Mouse (Mus musculus): ENCODE data around the gene Awat1. TPM values are rescaled to one million over a fixed set of nuclear protein-coding genes. Genes with fewer than 3 reads are reported as not detected.

The Awat1 gene
- polyA plus RNA-seq, 1 experiment from 2014 or later = not detected

DNA sequence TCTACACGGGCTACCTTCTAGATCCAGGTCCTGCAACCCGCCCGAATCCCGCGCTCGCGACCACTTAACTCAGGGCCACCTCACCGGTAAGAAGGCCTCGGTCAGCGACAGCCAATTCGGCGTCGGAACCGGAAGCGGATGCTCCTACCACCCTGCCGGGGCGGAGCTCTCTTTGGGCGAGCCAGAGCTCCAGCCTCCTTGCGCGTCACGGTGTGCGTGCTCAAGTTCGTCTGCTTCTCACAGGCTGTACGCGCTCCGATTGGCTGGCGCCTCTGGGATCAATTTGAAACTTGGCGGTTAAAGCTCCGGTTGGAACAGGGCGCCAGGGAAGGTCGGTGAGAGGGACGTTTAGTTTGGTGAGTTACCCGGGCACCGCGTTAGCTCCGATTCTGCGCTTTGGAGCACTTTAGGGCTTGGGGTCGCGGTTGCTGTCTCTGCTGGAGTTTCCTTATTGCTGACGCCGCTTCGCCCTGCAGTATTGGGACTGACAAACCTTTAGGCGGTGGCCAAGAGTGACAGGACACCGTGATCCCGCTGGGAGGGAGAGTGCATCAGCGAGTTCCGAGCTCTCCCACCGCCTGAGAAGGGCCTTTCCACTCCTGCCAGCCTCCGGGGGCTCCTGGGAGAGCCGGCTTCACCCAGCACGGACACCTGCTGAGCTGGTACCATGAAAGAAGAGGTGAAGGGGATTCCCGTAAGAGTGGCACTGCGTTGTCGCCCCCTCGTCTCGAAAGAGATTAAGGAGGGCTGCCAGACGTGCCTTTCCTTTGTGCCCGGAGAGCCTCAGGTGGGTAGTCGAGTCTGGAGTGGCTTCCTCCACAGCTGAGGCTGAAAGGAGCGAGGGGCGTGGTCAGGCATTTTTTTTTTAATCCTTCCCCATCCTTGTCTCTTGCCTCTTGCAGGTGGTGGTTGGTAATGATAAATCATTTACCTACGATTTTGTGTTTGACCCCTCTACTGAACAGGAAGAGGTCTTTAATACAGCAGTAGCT lies 54.0 kb downstream of the Awat1 start, which contains the start of gene Pdzd11:
Gene Pdzd11 (minus strand): TSS at position 767 of the 992 bp plus-strand sequence.
- no peaks in the 10 kb centered on the region for H3K36me3 ChIP-seq
- peak within 1 kb of the TSS; percentile 75 for H3K4me2 ChIP-seq
- H3K27me3 ChIP-seq = no peaks in the 10 kb centered on the region
- WGBS = 18% methylated on average over 62 of the region's 62 CpGs
- peak within 1 kb of the TSS; percentile 57 for H3K9ac ChIP-seq
- H3K4me1 ChIP-seq (replicated peaks) = peaks cover 11% of the 10 kb centered on the region; the same call in 1 of the 2 replicates
- H3K9me3 ChIP-seq = no peaks in the 10 kb centered on the region
- H3K4me3 ChIP-seq = peak within 1 kb of the TSS; percentile 53
- peak within 1 kb of the TSS; percentile 77; the same call in 1 of the 2 replicates for H3K27ac ChIP-seq (replicated peaks)
- ATAC-seq (ENCODE audit: low FRiP score, low read depth) = peak; percentile 100

Other genes with a start within 250 kb of the Awat1 start
- gene Otud6a, start 143.2 kb upstream of the Awat1 start, polyA plus RNA-seq (2015; fragmentation: Nextera tagmentation; extraction: Ambion mirVana) = not detected in 2 replicates
- 0.08 and 0.16 TPM in 2 replicates for gene Awat2, start 129.5 kb upstream of the Awat1 start, polyA plus RNA-seq (2015; fragmentation: Nextera tagmentation; extraction: Ambion mirVana)
- gene Igbp1, start 78.0 kb upstream of the Awat1 start, polyA plus RNA-seq (2015; fragmentation: Nextera tagmentation; extraction: Ambion mirVana) = 22.7 and 26.8 TPM in 2 replicates
- not detected in 2 replicates for gene Dgat2l6, start 47.4 kb upstream of the Awat1 start, polyA plus RNA-seq (2015; fragmentation: Nextera tagmentation; extraction: Ambion mirVana)
- not detected in 2 replicates for gene P2ry4, start 22.6 kb downstream of the Awat1 start, polyA plus RNA-seq (2015; fragmentation: Nextera tagmentation; extraction: Ambion mirVana)
- 0.21 TPM in 1 of 2 replicates, not detected in the other for gene Arr3, start 33.2 kb downstream of the Awat1 start, polyA plus RNA-seq (2015; fragmentation: Nextera tagmentation; extraction: Ambion mirVana)
- gene Kif4, start 53.5 kb downstream of the Awat1 start, polyA plus RNA-seq (2015; fragmentation: Nextera tagmentation; extraction: Ambion mirVana) = 5.6 and 7.1 TPM in 2 replicates
- 97.5 and 101 TPM in 2 replicates for gene Pdzd11, start 54.3 kb downstream of the Awat1 start, polyA plus RNA-seq (2015; fragmentation: Nextera tagmentation; extraction: Ambion mirVana)
- gene Gdpd2, start 157.6 kb downstream of the Awat1 start, polyA plus RNA-seq (2015; fragmentation: Nextera tagmentation; extraction: Ambion mirVana) = 34.4 and 40.3 TPM in 2 replicates
- gene Dlg3, start 195.5 kb downstream of the Awat1 start, polyA plus RNA-seq (2015; fragmentation: Nextera tagmentation; extraction: Ambion mirVana) = 4.4 and 4.9 TPM in 2 replicates